Mouse (Mus musculus): ENCODE results near the gene Anxa10. TPM values are rescaled to one million over a fixed set of nuclear protein-coding genes. Genes with fewer than 3 reads are reported as not detected.

Gene Anxa10
- polyA plus RNA-seq (2015; fragmentation: Nextera tagmentation; extraction: Ambion mirVana), result not detected in 2 replicates

- H3K4me2 ChIP-seq, result no peak within 1 kb of the TSS
- 83% methylated on average over 2 of the region's 2 CpGs for WGBS
Measured at GRCm38 (mm10) chr8:62123098-62123497, at the start of gene Anxa10. Gene Anxa10 (minus strand): TSS chr8:62123150.

GRCm38 (mm10) chr8:62132662-62133366 lies 9.9 kb upstream of the Anxa10 start:
- WGBS, result 73% methylated on average over 3 of the region's 3 CpGs
- no peaks in the 10 kb centered on the region for H3K27me3 ChIP-seq
- H3K36me3 ChIP-seq, result no peaks in the 10 kb centered on the region
- no peak overlapping the region for H3K9ac ChIP-seq
- H3K4me1 ChIP-seq, result no peaks in the 10 kb centered on the region
- H3K4me2 ChIP-seq, result no peak overlapping the region
- ATAC-seq (ENCODE audit: insufficient number of reproducible peaks, low FRiP score, low TSS enrichment, low read depth), result no peak
- H3K27ac ChIP-seq, result no peak overlapping the region
- H3K9me3 ChIP-seq, result no peaks in the 10 kb centered on the region
- H3K4me3 ChIP-seq, result no peak overlapping the region

More at GRCm38 (mm10) chr8:62123098-62123497, at the start of gene Anxa10:
- Histone ChIP-seq H3K4me3 (no peak within 1 kb of the TSS), H3K9me3 (no peaks in the 10 kb centered on the region), H3K27ac (no peak within 1 kb of the TSS), H3K9ac (no peak within 1 kb of the TSS), H3K36me3 (no peaks in the 10 kb centered on the region), H3K27me3 (no peaks in the 10 kb centered on the region), H3K4me1 (no peaks in the 10 kb centered on the region)
- ATAC-seq (ENCODE audit: insufficient number of reproducible peaks, low FRiP score, low TSS enrichment, low read depth), result no peak

- no peaks in the 10 kb centered on the region for H3K4me1 ChIP-seq
- H3K27me3 ChIP-seq, result no peaks in the 10 kb centered on the region
- H3K9ac ChIP-seq, result no peak overlapping the region
- H3K4me2 ChIP-seq, result no peak overlapping the region
- H3K4me3 ChIP-seq, result no peak overlapping the region
- WGBS, result 87% methylated on average over 2 of the region's 2 CpGs
- no peak overlapping the region for H3K27ac ChIP-seq
- ATAC-seq (ENCODE audit: insufficient number of reproducible peaks, low FRiP score, low TSS enrichment, low read depth), result no peak
- no peaks in the 10 kb centered on the region for H3K9me3 ChIP-seq
- no peaks in the 10 kb centered on the region for H3K36me3 ChIP-seq
Measured at GRCm38 (mm10) chr8:62097213-62097612, 25.7 kb downstream of the Anxa10 start.

GRCm38 (mm10) chr8:62081804-62082203 lies 41.1 kb downstream of the Anxa10 start:
- WGBS, result 86% methylated on average over 2 of the region's 2 CpGs

GRCm38 (mm10) chr8:62080195-62080802 lies 42.7 kb downstream of the Anxa10 start:
- 46% methylated on average over 3 of the region's 3 CpGs for WGBS
- ATAC-seq (ENCODE audit: insufficient number of reproducible peaks, low FRiP score, low TSS enrichment, low read depth), result no peak
- no peaks in the 10 kb centered on the region for H3K27me3 ChIP-seq

More at GRCm38 (mm10) chr8:62081804-62082203, 41.1 kb downstream of the Anxa10 start:
- no peaks in the 10 kb centered on the region for H3K9me3 ChIP-seq
- no peak overlapping the region for H3K4me2 ChIP-seq
- no peak overlapping the region for H3K4me3 ChIP-seq
- no peaks in the 10 kb centered on the region for H3K4me1 ChIP-seq
- H3K27me3 ChIP-seq, result no peaks in the 10 kb centered on the region
- ATAC-seq (ENCODE audit: insufficient number of reproducible peaks, low FRiP score, low TSS enrichment, low read depth), result no peak
- H3K9ac ChIP-seq, result no peak overlapping the region
- H3K36me3 ChIP-seq, result no peaks in the 10 kb centered on the region
- no peak overlapping the region for H3K27ac ChIP-seq

GRCm38 (mm10) chr8:62068305-62068704 lies 54.6 kb downstream of the Anxa10 start:
- H3K4me3 ChIP-seq, result no peak overlapping the region
- H3K9me3 ChIP-seq, result no peaks in the 10 kb centered on the region
- H3K4me2 ChIP-seq, result no peak overlapping the region
- H3K36me3 ChIP-seq, result no peaks in the 10 kb centered on the region
- no peak overlapping the region for H3K9ac ChIP-seq
- no peak for ATAC-seq (ENCODE audit: insufficient number of reproducible peaks, low FRiP score, low TSS enrichment, low read depth)
- no peaks in the 10 kb centered on the region for H3K4me1 ChIP-seq
- no peaks in the 10 kb centered on the region for H3K27me3 ChIP-seq
- H3K27ac ChIP-seq, result no peak overlapping the region

More at GRCm38 (mm10) chr8:62080195-62080802, 42.7 kb downstream of the Anxa10 start:
- H3K9ac ChIP-seq, result no peak overlapping the region
- no peak overlapping the region for H3K4me3 ChIP-seq
- H3K4me2 ChIP-seq, result no peak overlapping the region
- H3K36me3 ChIP-seq, result no peaks in the 10 kb centered on the region
- H3K9me3 ChIP-seq, result no peaks in the 10 kb centered on the region
- H3K4me1 ChIP-seq, result no peaks in the 10 kb centered on the region
- no peak overlapping the region for H3K27ac ChIP-seq

GRCm38 (mm10) chr8:62060357-62060756 lies 62.6 kb downstream of the Anxa10 start:
- H3K4me3 ChIP-seq, result no peak overlapping the region
- H3K9me3 ChIP-seq, result no peaks in the 10 kb centered on the region
- H3K27me3 ChIP-seq, result no peaks in the 10 kb centered on the region
- H3K36me3 ChIP-seq, result no peaks in the 10 kb centered on the region
- no peak overlapping the region for H3K27ac ChIP-seq
- H3K4me1 ChIP-seq, result no peaks in the 10 kb centered on the region
- no peak for ATAC-seq (ENCODE audit: insufficient number of reproducible peaks, low FRiP score, low TSS enrichment, low read depth)
- H3K9ac ChIP-seq, result no peak overlapping the region
- no peak overlapping the region for H3K4me2 ChIP-seq

- no peak overlapping the region for H3K27ac ChIP-seq
- H3K9me3 ChIP-seq, result no peaks in the 10 kb centered on the region
- no peak overlapping the region for H3K4me3 ChIP-seq
- no peaks in the 10 kb centered on the region for H3K4me1 ChIP-seq
- H3K36me3 ChIP-seq, result no peaks in the 10 kb centered on the region
- WGBS, result 34% methylated on average over 2 of the region's 2 CpGs
- no peak overlapping the region for H3K9ac ChIP-seq
- ATAC-seq (ENCODE audit: insufficient number of reproducible peaks, low FRiP score, low TSS enrichment, low read depth), result no peak
- no peaks in the 10 kb centered on the region for H3K27me3 ChIP-seq
- H3K4me2 ChIP-seq, result no peak overlapping the region
Measured at GRCm38 (mm10) chr8:62046809-62047208, 76.1 kb downstream of the Anxa10 start.

- Histone ChIP-seq H3K9me3 (no peaks in the 10 kb centered on the region), H3K27me3 (no peaks in the 10 kb centered on the region), H3K4me1 (no peaks in the 10 kb centered on the region), H3K4me3 (no peak overlapping the region), H3K9ac (no peak overlapping the region), H3K4me2 (no peak overlapping the region), H3K27ac (no peak overlapping the region), H3K36me3 (no peaks in the 10 kb centered on the region)
- WGBS, result 70% methylated on average over 3 of the region's 3 CpGs
- ATAC-seq (ENCODE audit: insufficient number of reproducible peaks, low FRiP score, low TSS enrichment, low read depth), result no peak
Measured at GRCm38 (mm10) chr8:62034351-62034750, 88.6 kb downstream of the Anxa10 start.

GRCm38 (mm10) chr8:62014582-62014981 lies 108.4 kb downstream of the Anxa10 start:
- H3K4me1 ChIP-seq, result no peaks in the 10 kb centered on the region
- 86% methylated on average over 4 of the region's 4 CpGs for WGBS

GRCm38 (mm10) chr8:62014166-62014565 lies 108.8 kb downstream of the Anxa10 start:
- H3K4me2 ChIP-seq, result no peak overlapping the region
- H3K27me3 ChIP-seq, result no peaks in the 10 kb centered on the region
- H3K9me3 ChIP-seq, result no peaks in the 10 kb centered on the region
- H3K9ac ChIP-seq, result no peak overlapping the region
- H3K36me3 ChIP-seq, result no peaks in the 10 kb centered on the region
- no peak overlapping the region for H3K4me3 ChIP-seq
- 87% methylated on average over 4 of the region's 4 CpGs for WGBS
- ATAC-seq (ENCODE audit: insufficient number of reproducible peaks, low FRiP score, low TSS enrichment, low read depth), result no peak
- H3K27ac ChIP-seq, result no peak overlapping the region
- H3K4me1 ChIP-seq, result no peaks in the 10 kb centered on the region

More at GRCm38 (mm10) chr8:62014582-62014981, 108.4 kb downstream of the Anxa10 start:
- no peaks in the 10 kb centered on the region for H3K9me3 ChIP-seq
- ATAC-seq (ENCODE audit: insufficient number of reproducible peaks, low FRiP score, low TSS enrichment, low read depth), result no peak
- no peak overlapping the region for H3K4me2 ChIP-seq
- H3K36me3 ChIP-seq, result no peaks in the 10 kb centered on the region
- H3K27ac ChIP-seq, result no peak overlapping the region
- H3K4me3 ChIP-seq, result no peak overlapping the region
- H3K27me3 ChIP-seq, result no peaks in the 10 kb centered on the region
- H3K9ac ChIP-seq, result no peak overlapping the region

Data from limb, embryonic 15.5 days (tissue).